Mouse (Mus musculus) neural tube, embryonic 12.5 days (tissue): Measurements from ENCODE around the gene Cfdp1. TPM values are rescaled to one million over a fixed set of nuclear protein-coding genes. Genes with fewer than 3 reads are reported as not detected.

Source experiments
- ATAC-seq: fragments of 200-750 bp; cut with Nextera tagmentation; 2 replicates; pipeline ENCODE4 v1.8.0; 2017; ENCODE audit warnings: low read depth, mild to moderate bottlenecking, moderate TSS enrichment, moderate library complexity; ENCODE audit not compliant: low FRiP score
- H3K27ac ChIP-seq: fragments of 300-500 bp; sonication (generic); 2 replicates; pipeline ENCODE4 v1.5.1; 2016
- H3K27me3 ChIP-seq: fragments of 300-500 bp; sonication (generic); replicated peaks from 2 replicates; pipeline ENCODE4 v1.6.1; 2016; ENCODE audit warnings: mild to moderate bottlenecking
- H3K36me3 ChIP-seq: fragments of 300-500 bp; sonication (generic); 2 replicates; pipeline ENCODE4 v1.6.1; 2016; ENCODE audit warnings: mild to moderate bottlenecking
- H3K4me1 ChIP-seq: fragments of 300-500 bp; sonication (generic); 2 replicates; pipeline ENCODE4 v1.6.1; 2016
- H3K4me2 ChIP-seq: fragments of 300-500 bp; sonication (generic); replicated peaks from 2 replicates; pipeline ENCODE4 v1.6.1; 2016; ENCODE audit warnings: mild to moderate bottlenecking
- H3K4me3 ChIP-seq: fragments of 300-500 bp; sonication (generic); 2 replicates; pipeline ENCODE4 v1.5.1; 2016
- H3K9ac ChIP-seq: fragments of 300-500 bp; sonication (generic); 2 replicates; pipeline ENCODE4 v1.6.1; 2016; ENCODE audit warnings: mild to moderate bottlenecking
- H3K9me3 ChIP-seq: fragments of 300-500 bp; sonication (generic); 2 replicates; pipeline ENCODE4 v1.6.1; 2016; ENCODE audit warnings: mild to moderate bottlenecking
- WGBS: fragments of 180-500 bp; shearing (Covaris S2); methylation state at CpG from one replicate; pipeline ENCODE4 v1.1.7; 2016; 5-methylcytosine and 5-hydroxymethylcytosine counted together
- polyA plus RNA-seq: library from polyadenylated mRNA; unstranded; fragments of >200 nt; fragmentation: Nextera tagmentation; extraction: Ambion mirVana; gene quantifications from 2 replicates; pipeline ENCODE4 v1.2.1, GENCODE M21; 2016

Cfdp1 gene
- polyA plus RNA-seq, 1 experiment from 2014 or later = 201 TPM

GRCm38 (mm10) chr8:111788497-111788896 is 65.6 kb downstream of the Cfdp1 start:
- Histone ChIP-seq H3K27me3 (no peaks in the 10 kb centered on the region), H3K4me3 (no peak overlapping the region), H3K9ac (no peak overlapping the region), H3K9me3 (no peaks in the 10 kb centered on the region), H3K27ac (peak overlapping the region; percentile 70; the same call in 1 of the 2 replicates), H3K4me1 (peaks cover 28% of the 10 kb centered on the region), H3K36me3 (no peaks in the 10 kb centered on the region), H3K4me2 (no peak overlapping the region)
- WGBS = 74% methylated on average over 3 of the region's 3 CpGs
- ATAC-seq = no peak

GRCm38 (mm10) chr8:111788085-111788484 is 66.0 kb downstream of the Cfdp1 start:
- 78% methylated on average over 5 of the region's 5 CpGs for WGBS
- peak overlapping the region; percentile 35 for H3K4me2 ChIP-seq
- no peak for ATAC-seq
- peaks cover 29% of the 10 kb centered on the region for H3K4me1 ChIP-seq
- H3K9me3 ChIP-seq = no peaks in the 10 kb centered on the region
- H3K27ac ChIP-seq = peak overlapping the region; percentile 70; the same call in 1 of the 2 replicates
- no peak overlapping the region for H3K4me3 ChIP-seq
- no peaks in the 10 kb centered on the region for H3K27me3 ChIP-seq
- H3K36me3 ChIP-seq = no peaks in the 10 kb centered on the region
- 0 out of 2 replicates have a peak overlapping the region, but pooled peaks have one; percentile 26 for H3K9ac ChIP-seq

GRCm38 (mm10) chr8:111787683-111788082 is 66.4 kb downstream of the Cfdp1 start:
- Histone ChIP-seq H3K9me3 (no peaks in the 10 kb centered on the region), H3K27me3 (no peaks in the 10 kb centered on the region), H3K27ac (peak overlapping the region; percentile 70; the same call in 1 of the 2 replicates), H3K36me3 (no peaks in the 10 kb centered on the region), H3K4me1 (peaks cover 33% of the 10 kb centered on the region), H3K4me3 (no peak overlapping the region), H3K4me2 (peak overlapping the region; percentile 35), H3K9ac (0 out of 2 replicates have a peak overlapping the region, but pooled peaks have one; percentile 26)
- WGBS = 28% methylated on average over 4 of the region's 4 CpGs
- peak; percentile 48; the same call in 1 of the 2 replicates for ATAC-seq

- Histone ChIP-seq H3K27ac (peak overlapping the region; percentile 70), H3K4me1 (peaks cover 36% of the 10 kb centered on the region), H3K9me3 (no peaks in the 10 kb centered on the region), H3K4me2 (peak overlapping the region; percentile 35), H3K9ac (no peak overlapping the region), H3K36me3 (no peaks in the 10 kb centered on the region), H3K4me3 (no peak overlapping the region), H3K27me3 (no peaks in the 10 kb centered on the region)
- ATAC-seq = peak; percentile 66
- WGBS = 45% methylated on average over 13 of the region's 13 CpGs
Measured at GRCm38 (mm10) chr8:111786701-111787588, 67.1 kb downstream of the Cfdp1 start.

GRCm38 (mm10) chr8:111786116-111786515 is 68.0 kb downstream of the Cfdp1 start:
- no peaks in the 10 kb centered on the region for H3K9me3 ChIP-seq
- H3K4me3 ChIP-seq = no peak overlapping the region
- no peaks in the 10 kb centered on the region for H3K36me3 ChIP-seq
- H3K4me2 ChIP-seq = no peak overlapping the region
- H3K27me3 ChIP-seq = no peaks in the 10 kb centered on the region
- peaks cover 36% of the 10 kb centered on the region for H3K4me1 ChIP-seq
- H3K27ac ChIP-seq = no peak overlapping the region
- no peak overlapping the region for H3K9ac ChIP-seq
- 94% methylated on average over 2 of the region's 2 CpGs for WGBS
- no peak for ATAC-seq

- no peak overlapping the region for H3K4me2 ChIP-seq
- H3K4me3 ChIP-seq = no peak overlapping the region
- H3K9me3 ChIP-seq = no peaks in the 10 kb centered on the region
- WGBS = 67% methylated on average over 9 of the region's 9 CpGs
- H3K27me3 ChIP-seq = no peaks in the 10 kb centered on the region
- ATAC-seq = no peak
- 0 out of 2 replicates have a peak overlapping the region, but pooled peaks have one; percentile 16 for H3K27ac ChIP-seq
- 0 out of 2 replicates have a peak, but pooled peaks cover 7% of the 10 kb centered on the region for H3K36me3 ChIP-seq
- H3K9ac ChIP-seq = no peak overlapping the region
- peaks cover 22% of the 10 kb centered on the region for H3K4me1 ChIP-seq
Measured at GRCm38 (mm10) chr8:111782671-111783394, 71.3 kb downstream of the Cfdp1 start.

- ATAC-seq = no peak
- Histone ChIP-seq H3K4me1 (peaks cover 15% of the 10 kb centered on the region), H3K27me3 (no peaks in the 10 kb centered on the region)
Measured at GRCm38 (mm10) chr8:111782161-111782560, 71.9 kb downstream of the Cfdp1 start.

GRCm38 (mm10) chr8:111780697-111781424 is 73.2 kb downstream of the Cfdp1 start:
- WGBS = 93% methylated on average over 10 of the region's 10 CpGs
- Histone ChIP-seq H3K9ac (no peak overlapping the region), H3K9me3 (no peaks in the 10 kb centered on the region), H3K27me3 (no peaks in the 10 kb centered on the region), H3K4me1 (peaks cover 7% of the 10 kb centered on the region), H3K27ac (no peak overlapping the region), H3K4me2 (no peak overlapping the region), H3K4me3 (no peak overlapping the region), H3K36me3 (0 out of 2 replicates have a peak, but pooled peaks cover 7% of the 10 kb centered on the region)
- no peak for ATAC-seq

More at GRCm38 (mm10) chr8:111782161-111782560, 71.9 kb downstream of the Cfdp1 start:
- Histone ChIP-seq H3K27ac (no peak overlapping the region), H3K36me3 (0 out of 2 replicates have a peak, but pooled peaks cover 7% of the 10 kb centered on the region), H3K9me3 (no peaks in the 10 kb centered on the region), H3K9ac (no peak overlapping the region), H3K4me3 (no peak overlapping the region), H3K4me2 (no peak overlapping the region)
- WGBS = 91% methylated on average over 2 of the region's 2 CpGs

- Histone ChIP-seq H3K4me1 (peaks cover 7% of the 10 kb centered on the region), H3K4me3 (no peak overlapping the region), H3K36me3 (0 out of 2 replicates have a peak, but pooled peaks cover 10% of the 10 kb centered on the region), H3K9ac (no peak overlapping the region), H3K4me2 (no peak overlapping the region), H3K9me3 (no peaks in the 10 kb centered on the region), H3K27ac (no peak overlapping the region), H3K27me3 (no peaks in the 10 kb centered on the region)
- 78% methylated on average over 7 of the region's 7 CpGs for WGBS
- no peak for ATAC-seq
Measured at GRCm38 (mm10) chr8:111779690-111780089, 74.4 kb downstream of the Cfdp1 start.

GRCm38 (mm10) chr8:111778801-111779200 is 75.3 kb downstream of the Cfdp1 start:
- H3K36me3 ChIP-seq = 0 out of 2 replicates have a peak, but pooled peaks cover 13% of the 10 kb centered on the region
- 65% methylated on average over 7 of the region's 7 CpGs for WGBS
- ATAC-seq = no peak
- no peak overlapping the region for H3K4me3 ChIP-seq
- H3K4me1 ChIP-seq = peaks cover 7% of the 10 kb centered on the region
- no peaks in the 10 kb centered on the region for H3K27me3 ChIP-seq
- no peaks in the 10 kb centered on the region for H3K9me3 ChIP-seq
- H3K9ac ChIP-seq = no peak overlapping the region
- no peak overlapping the region for H3K27ac ChIP-seq
- no peak overlapping the region for H3K4me2 ChIP-seq

- 0 out of 2 replicates have a peak, but pooled peaks cover 15% of the 10 kb centered on the region for H3K36me3 ChIP-seq
- H3K9me3 ChIP-seq = no peaks in the 10 kb centered on the region
- H3K27me3 ChIP-seq = no peaks in the 10 kb centered on the region
- no peak overlapping the region for H3K4me3 ChIP-seq
- no peak for ATAC-seq
- no peak overlapping the region for H3K9ac ChIP-seq
- WGBS = 93% methylated on average over 4 of the region's 4 CpGs
- no peak overlapping the region for H3K27ac ChIP-seq
- H3K4me1 ChIP-seq = no peaks in the 10 kb centered on the region
- no peak overlapping the region for H3K4me2 ChIP-seq
Measured at GRCm38 (mm10) chr8:111776492-111776891, 77.6 kb downstream of the Cfdp1 start.
